Mouse (Mus musculus): ENCODE measurements around the gene Acap2. TPM values are rescaled to one million over a fixed set of nuclear protein-coding genes. Genes with fewer than 3 reads are reported as not detected.

Gene Acap2
- total and polyA plus RNA-seq, 3 experiments = 31.5 to 47.4 (median 36.9) TPM

DNA sequence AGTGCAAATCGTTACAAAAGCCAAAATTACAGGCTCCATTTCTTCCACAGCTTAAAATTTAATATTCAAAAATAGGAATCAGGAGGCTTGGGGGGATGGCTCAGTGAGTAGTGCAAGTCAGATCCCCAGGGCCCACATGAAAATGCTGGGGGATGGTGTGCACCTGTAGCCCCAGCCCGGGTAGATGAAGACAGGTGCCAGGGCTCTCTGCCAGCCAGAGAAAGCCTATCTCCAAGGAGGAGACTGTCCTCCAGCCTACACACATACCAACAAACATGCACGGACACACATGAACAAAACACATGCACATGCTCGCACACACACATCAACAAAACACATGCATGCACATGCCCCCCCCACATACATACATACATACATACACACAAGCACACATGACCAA is 36.9 kb downstream of the Acap2 start:
- Histone ChIP-seq H3K79me2 (replicated peaks; ENCODE audit: control insufficient read depth, extremely low read depth, insufficient read depth, poor library complexity, severe bottlenecking) (peaks cover 10% of the 10 kb centered on the region), H3K9me3 (replicated peaks; ENCODE audit: low read length) (peaks cover 5% of the 10 kb centered on the region), H3K4me1 (ENCODE audit: control insufficient read depth in 1 of 2, insufficient read depth in 2 of 2) (peaks cover 3 to 33% of the 10 kb centered on the region in 2 experiments; a peak in 3 of 4 replicates), H3K4me3 (replicated peaks in 1 of 3; ENCODE audit: low read depth in 2 of 3, low read length in 2 of 3, poor library complexity in 1 of 3) (no peak overlapping the region), H3K27ac (ENCODE audit: insufficient read depth, low read depth) (no peak overlapping the region), H3K9ac (ENCODE audit: insufficient read depth, low read depth) (no peak overlapping the region), H3K27me3 (replicated peaks) (no peaks in the 10 kb centered on the region), H3K36me3 (replicated peaks in 1 of 2; ENCODE audit: control insufficient read depth in 1 of 2, insufficient read depth in 1 of 2, low read length in 1 of 2) (peaks cover 2 to 29% of the 10 kb centered on the region in 2 experiments), H3K4me2 (ENCODE audit: insufficient read depth, low read depth, poor library complexity, severe bottlenecking) (no peak overlapping the region)
- in situ Hi-C loops (cut with MboI; ENCODE audit: low pct_ligation_motif_present, low pct_unique_long_range_greater_than_20kb, low sequenced_read_pairs) = no loop called here
- no peak for TF ChIP-seq USF2 (conservative IDR thresholded peaks at IDR 0.05; ENCODE audit: low read depth, low read length)
- no peak for TF ChIP-seq ZKSCAN1 (IDR thresholded peaks at IDR 0.05; ENCODE audit: borderline replicate concordance, low read depth, low read length)
- TF ChIP-seq MXI1 (IDR thresholded peaks at IDR 0.05; ENCODE audit: low read depth, low read length) = no peak
- TF ChIP-seq MAX (IDR thresholded peaks at IDR 0.05; ENCODE audit: low read length) = 0 out of 2 replicates have a peak, but pooled peaks have one; percentile 21
- no peak for DNase-seq (ENCODE audit: extremely low read depth)
- dilution Hi-C loops (cut with MboI; ENCODE audit: extremely low pct_ligation_motif_present, extremely low pct_unique_long_range_greater_than_20kb, low sequenced_read_pairs) = no loop called here

DNA sequence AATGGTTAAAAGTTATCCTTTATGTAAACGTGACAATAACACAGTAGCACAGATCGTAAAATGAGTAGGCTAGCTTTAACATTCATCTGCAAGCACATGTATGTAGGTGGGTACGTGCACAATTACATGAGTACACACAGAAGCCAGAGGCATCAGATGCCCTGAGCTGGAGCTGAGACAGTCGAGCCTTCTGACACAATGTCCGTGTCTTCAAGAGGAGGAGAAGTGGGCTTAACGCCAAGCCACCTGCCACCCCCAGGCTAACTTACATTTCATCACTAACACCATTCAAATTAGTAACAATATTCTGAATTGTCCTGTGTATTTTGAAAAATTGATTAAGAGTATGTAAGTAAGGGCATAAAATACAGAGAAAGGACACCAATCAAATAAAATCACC is 40.6 kb downstream of the Acap2 start:
- in situ Hi-C loops (cut with MboI; ENCODE audit: low pct_ligation_motif_present, low pct_unique_long_range_greater_than_20kb, low sequenced_read_pairs) = no loop called here
- no peak for TF ChIP-seq USF1 (IDR thresholded peaks at IDR 0.05; ENCODE audit: low read depth, low read length)
- TF ChIP-seq NRF1 (IDR thresholded peaks at IDR 0.05; ENCODE audit: low read depth, low read length) = no peak
- no peak for TF ChIP-seq MEF2A (IDR thresholded peaks at IDR 0.05; ENCODE audit: borderline replicate concordance, low read depth, low read length)
- TF ChIP-seq MAFK (IDR thresholded peaks at IDR 0.05; ENCODE audit: insufficient replicate concordance, low read length) = no peak
- TF ChIP-seq IRF4 (IDR thresholded peaks at IDR 0.05; ENCODE audit: low read depth, low read length) = no peak
- dilution Hi-C loops (cut with MboI; ENCODE audit: extremely low pct_ligation_motif_present, extremely low pct_unique_long_range_greater_than_20kb, low sequenced_read_pairs) = no loop called here

DNA sequence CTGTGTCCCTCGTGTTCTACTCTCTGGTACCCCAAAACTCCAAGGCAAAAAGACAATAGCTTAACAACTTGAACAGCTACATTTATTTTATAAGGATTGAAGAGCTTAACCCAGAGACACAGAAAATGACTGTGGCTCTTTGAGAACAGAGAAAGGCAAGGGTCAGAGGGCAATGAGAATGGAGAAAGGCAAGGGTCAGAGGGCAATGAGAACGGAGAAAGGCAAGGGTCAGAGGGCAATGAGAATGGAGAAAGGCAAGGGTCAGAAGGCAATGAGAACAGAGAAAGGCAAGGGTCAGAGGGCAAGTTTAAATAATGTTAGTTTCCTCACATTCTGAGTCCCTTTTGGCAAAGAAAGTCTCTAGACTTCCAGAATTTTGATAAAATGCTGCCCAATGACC is 41.6 kb downstream of the Acap2 start:
- Histone ChIP-seq H3K4me2 (ENCODE audit: insufficient read depth, low read depth, poor library complexity, severe bottlenecking) (no peak overlapping the region), H3K36me3 (replicated peaks in 1 of 2; ENCODE audit: control insufficient read depth in 1 of 2, insufficient read depth in 1 of 2, low read length in 1 of 2) (peaks cover 23 to 66% of the 10 kb centered on the region in 2 experiments), H3K27ac (ENCODE audit: insufficient read depth, low read depth) (no peak overlapping the region), H3K9me3 (replicated peaks; ENCODE audit: low read length) (peaks cover 13% of the 10 kb centered on the region), H3K4me3 (replicated peaks in 1 of 3; ENCODE audit: low read depth in 2 of 3, low read length in 2 of 3, poor library complexity in 1 of 3) (no peak overlapping the region), H3K4me1 (ENCODE audit: control insufficient read depth in 1 of 2, insufficient read depth in 2 of 2) (peaks cover 3 to 16% of the 10 kb centered on the region in 2 experiments; a peak in 3 of 4 replicates), H3K27me3 (replicated peaks) (no peaks in the 10 kb centered on the region), H3K79me2 (replicated peaks; ENCODE audit: control insufficient read depth, extremely low read depth, insufficient read depth, poor library complexity, severe bottlenecking) (0 out of 2 replicates have a peak, but pooled peaks cover 5% of the 10 kb centered on the region), H3K9ac (ENCODE audit: insufficient read depth, low read depth) (no peak overlapping the region)
- DNase-seq (ENCODE audit: extremely low read depth) = no peak
- TF ChIP-seq POLR2AphosphoS2 (IDR thresholded peaks at IDR 0.05; ENCODE audit: low read depth, low read length) (no peak), USF1 (IDR thresholded peaks at IDR 0.05; ENCODE audit: low read depth, low read length) (no peak), MXI1 (IDR thresholded peaks at IDR 0.05; ENCODE audit: low read depth, low read length) (no peak), ZC3H11A (IDR thresholded peaks at IDR 0.05; ENCODE audit: low read depth, low read length) (no peak), MAZ (IDR thresholded peaks at IDR 0.05; ENCODE audit: low read depth, low read length) (no peak), POLR2A (IDR thresholded peaks at IDR 0.05; ENCODE audit: low read depth, low read length) (no peak), MAFK (IDR thresholded peaks at IDR 0.05; ENCODE audit: insufficient replicate concordance, low read length) (no peak), NRF1 (IDR thresholded peaks at IDR 0.05; ENCODE audit: low read depth, low read length) (no peak)
- dilution Hi-C loops (cut with MboI; ENCODE audit: extremely low pct_ligation_motif_present, extremely low pct_unique_long_range_greater_than_20kb, low sequenced_read_pairs) (no loop called here), in situ Hi-C loops (cut with MboI; ENCODE audit: low pct_ligation_motif_present, low pct_unique_long_range_greater_than_20kb, low sequenced_read_pairs) (no loop called here)

More for the DNA sequence above, 40.6 kb downstream of the Acap2 start:
- Histone ChIP-seq H3K9me3 (replicated peaks; ENCODE audit: low read length) (peaks cover 13% of the 10 kb centered on the region), H3K4me1 (ENCODE audit: control insufficient read depth in 1 of 2, insufficient read depth in 2 of 2) (peaks cover 3 to 22% of the 10 kb centered on the region in 2 experiments; a peak in 3 of 4 replicates), H3K27me3 (replicated peaks) (no peaks in the 10 kb centered on the region), H3K4me2 (ENCODE audit: insufficient read depth, low read depth, poor library complexity, severe bottlenecking) (no peak overlapping the region), H3K79me2 (replicated peaks; ENCODE audit: control insufficient read depth, extremely low read depth, insufficient read depth, poor library complexity, severe bottlenecking) (peaks cover 6% of the 10 kb centered on the region; the same call in 1 of the 2 replicates), H3K4me3 (replicated peaks in 1 of 3; ENCODE audit: low read depth in 2 of 3, low read length in 2 of 3, poor library complexity in 1 of 3) (no peak overlapping the region), H3K27ac (ENCODE audit: insufficient read depth, low read depth) (no peak overlapping the region), H3K36me3 (replicated peaks in 1 of 2; ENCODE audit: control insufficient read depth in 1 of 2, insufficient read depth in 1 of 2, low read length in 1 of 2) (peaks cover 17 to 57% of the 10 kb centered on the region in 2 experiments), H3K9ac (ENCODE audit: insufficient read depth, low read depth) (no peak overlapping the region)
- no peak for DNase-seq (ENCODE audit: extremely low read depth)

Measured in CH12.LX (cell line).